Mouse (Mus musculus) layer of hippocampus, adult 2 months (tissue): ENCODE results near the gene Tnfsf9. TPM values are rescaled to one million over a fixed set of nuclear protein-coding genes. Genes with fewer than 3 reads are reported as not detected.

Experiments
- DNase-seq, 2 experiments: peaks; one replicate each; pipeline ENCODE4 v3.0.0; 2022; ENCODE audit warnings: low spot score in 2 of 2
- H3K27ac ChIP-seq: fragments of 200-600 bp; 2 replicates; pipeline ENCODE4 v1.8.1; 2022
- H3K4me3 ChIP-seq: fragments of 200-600 bp; 2 replicates; pipeline ENCODE4 v1.8.1; 2022; ENCODE audit warnings: mild to moderate bottlenecking
- CTCF ChIP-seq: fragments of 200-600 bp; conservative IDR thresholded peaks from 2 replicates; pipeline ENCODE4 v1.8.1; 2022; ENCODE audit warnings: antibody characterized with exemption, mild to moderate bottlenecking, moderate library complexity
- long read RNA-seq, 2 experiments: library from polyadenylated mRNA; stranded (forward); transcript quantifications; one replicate each; pipeline ENCODE4 v2.0.0; 2021; ENCODE audit warnings: borderline mapping rate in 2 of 2
- total RNA-seq, 2 experiments: library from RNA; stranded (reverse); gene quantifications; 2 replicates each; pipeline ENCODE4 v1.2.3; 2021

Gene Tnfsf9
- under 1 TPM; 0.37 to 0.38 TPM for total RNA-seq
- long read RNA-seq, experiment 1, partial matches to known transcripts = 0 of 1 reads
- long read RNA-seq, experiment 1, other reads (novel, unspliced or antisense) = 0 of 1 reads
- long read RNA-seq, experiment 2 = 0 reads

GRCm38 (mm10) chr17:57105181-57106034 lies at the start of gene Tnfsf9:
TSS of gene Tnfsf9 (plus strand) at chr17:57105325.
- DNase-seq = no peak
- Histone ChIP-seq H3K4me3 (peak within 1 kb of the TSS; percentile 75), H3K27ac (peak within 1 kb of the TSS; percentile 61; the same call in 1 of the 2 replicates)
- no peak for TF ChIP-seq CTCF

GRCm38 (mm10) chr17:57056246-57056645 lies 48.9 kb upstream of the Tnfsf9 start:
- no peak for TF ChIP-seq CTCF
- no peak overlapping the region for H3K27ac ChIP-seq
- no peak for DNase-seq
- H3K4me3 ChIP-seq = no peak overlapping the region

- peak in 1 of 2 experiments; percentile 34 for DNase-seq
- H3K4me3 ChIP-seq = peak within 1 kb of the TSS; percentile 85
- TF ChIP-seq CTCF = no peak
- H3K27ac ChIP-seq = peak within 1 kb of the TSS; percentile 97
These were observed 46.1 kb upstream of the Tnfsf9 start, which contains the start of gene Crb3 for GRCm38 (mm10) chr17:57058891-57059485. TSS of gene Crb3 (plus strand) at chr17:57059105.

- Histone ChIP-seq H3K4me3 (peak within 1 kb of the TSS; percentile 85), H3K27ac (peak within 1 kb of the TSS; percentile 97)
- TF ChIP-seq CTCF = no peak
- peak; percentile 75 to 83 for DNase-seq
These were observed 45.6 kb upstream of the Tnfsf9 start, which contains the start of gene Slc25a23 for GRCm38 (mm10) chr17:57059486-57059977. TSS of gene Slc25a23 (minus strand) at chr17:57059863.

- H3K27ac ChIP-seq = peak overlapping the region; percentile 97
- peak; percentile 87 for TF ChIP-seq CTCF
- peak; percentile 94 to 95 for DNase-seq
- H3K4me3 ChIP-seq = peak overlapping the region; percentile 85
These were observed 44.8 kb upstream of the Tnfsf9 start for GRCm38 (mm10) chr17:57060231-57060801.

- no peak for DNase-seq
- no peak for TF ChIP-seq CTCF
- Histone ChIP-seq H3K27ac (peak overlapping the region; percentile 97; the same call in 1 of the 2 replicates), H3K4me3 (no peak overlapping the region; the same call in 1 of the 2 replicates)
These were observed 44.1 kb upstream of the Tnfsf9 start for GRCm38 (mm10) chr17:57061069-57061468.

- TF ChIP-seq CTCF = no peak
- no peak overlapping the region for H3K4me3 ChIP-seq
- no peak for DNase-seq
- no peak overlapping the region for H3K27ac ChIP-seq
These were observed 43.1 kb upstream of the Tnfsf9 start for GRCm38 (mm10) chr17:57062011-57062521.

GRCm38 (mm10) chr17:57062548-57062947 lies 42.6 kb upstream of the Tnfsf9 start:
- Histone ChIP-seq H3K4me3 (no peak overlapping the region), H3K27ac (no peak overlapping the region)
- no peak for DNase-seq
- TF ChIP-seq CTCF = no peak

GRCm38 (mm10) chr17:57063031-57063430 lies 42.1 kb upstream of the Tnfsf9 start:
- no peak for TF ChIP-seq CTCF
- no peak for DNase-seq
- Histone ChIP-seq H3K27ac (no peak overlapping the region), H3K4me3 (no peak overlapping the region)

- no peak overlapping the region for H3K4me3 ChIP-seq
- TF ChIP-seq CTCF = no peak
- no peak for DNase-seq
- H3K27ac ChIP-seq = no peak overlapping the region
These were observed 38.2 kb upstream of the Tnfsf9 start for GRCm38 (mm10) chr17:57066908-57067307.

- DNase-seq = no peak
- no peak overlapping the region for H3K27ac ChIP-seq
- H3K4me3 ChIP-seq = no peak overlapping the region
- no peak for TF ChIP-seq CTCF
These were observed 34.9 kb upstream of the Tnfsf9 start for GRCm38 (mm10) chr17:57070272-57070671.

GRCm38 (mm10) chr17:57070699-57071098 lies 34.4 kb upstream of the Tnfsf9 start:
- no peak overlapping the region for H3K27ac ChIP-seq
- DNase-seq = no peak
- no peak for TF ChIP-seq CTCF
- no peak overlapping the region for H3K4me3 ChIP-seq
